Mouse (Mus musculus): ENCODE results near the gene C1ql4. TPM values are rescaled to one million over a fixed set of nuclear protein-coding genes. Genes with fewer than 3 reads are reported as not detected.

The C1ql4 gene
- polyA plus RNA-seq, 1 experiment from 2014 or later, result 18.7 TPM

DNA sequence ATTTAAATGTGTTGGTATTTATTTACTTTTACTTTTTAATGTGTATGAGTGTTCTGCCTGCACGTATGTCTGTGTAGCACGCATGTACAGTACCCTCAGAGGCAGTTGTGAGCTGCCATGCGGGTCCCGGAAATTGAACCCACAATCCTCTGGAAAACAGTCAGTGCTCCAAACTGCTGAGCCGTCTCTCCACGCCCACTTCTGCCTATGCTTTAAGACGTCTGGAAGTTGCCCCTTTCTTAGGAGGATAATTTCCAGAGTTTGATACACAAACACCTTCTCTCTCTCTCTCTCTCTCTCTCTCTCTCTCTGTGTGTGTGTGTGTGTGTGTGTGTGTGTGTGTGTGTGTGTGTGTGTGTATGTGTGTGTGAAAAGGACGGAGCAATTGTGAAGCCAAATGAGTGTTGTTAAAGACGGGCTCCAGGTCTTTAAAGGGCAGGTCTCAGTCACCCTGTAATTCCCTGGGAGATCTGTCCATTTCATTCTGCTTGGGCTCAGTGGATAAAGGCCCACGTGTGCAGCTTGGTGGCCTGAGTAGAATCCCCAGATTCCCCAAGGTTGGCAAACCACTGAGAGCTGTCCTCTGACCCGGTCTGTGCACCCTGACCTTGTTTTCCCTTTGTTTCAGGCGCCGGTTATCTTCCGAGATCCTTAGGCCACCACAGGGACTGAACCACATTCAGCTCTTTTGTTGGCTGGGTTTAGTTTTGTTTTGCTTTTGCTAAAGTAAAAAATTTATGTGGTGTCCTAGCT, 26.9 kb upstream of the C1ql4 start:
- no peaks in the 10 kb centered on the region for H3K4me1 ChIP-seq
- no peak overlapping the region for H3K4me2 ChIP-seq (replicated peaks)
- no peak overlapping the region for H3K4me3 ChIP-seq
- H3K27ac ChIP-seq, result no peak overlapping the region
- no peaks in the 10 kb centered on the region for H3K36me3 ChIP-seq
- H3K27me3 ChIP-seq, result no peaks in the 10 kb centered on the region
- H3K9ac ChIP-seq, result no peak overlapping the region
- 43% methylated on average over 14 of the region's 14 CpGs for WGBS
- no peak for ATAC-seq (ENCODE audit: low FRiP score)
- no peaks in the 10 kb centered on the region for H3K9me3 ChIP-seq (replicated peaks)

DNA sequence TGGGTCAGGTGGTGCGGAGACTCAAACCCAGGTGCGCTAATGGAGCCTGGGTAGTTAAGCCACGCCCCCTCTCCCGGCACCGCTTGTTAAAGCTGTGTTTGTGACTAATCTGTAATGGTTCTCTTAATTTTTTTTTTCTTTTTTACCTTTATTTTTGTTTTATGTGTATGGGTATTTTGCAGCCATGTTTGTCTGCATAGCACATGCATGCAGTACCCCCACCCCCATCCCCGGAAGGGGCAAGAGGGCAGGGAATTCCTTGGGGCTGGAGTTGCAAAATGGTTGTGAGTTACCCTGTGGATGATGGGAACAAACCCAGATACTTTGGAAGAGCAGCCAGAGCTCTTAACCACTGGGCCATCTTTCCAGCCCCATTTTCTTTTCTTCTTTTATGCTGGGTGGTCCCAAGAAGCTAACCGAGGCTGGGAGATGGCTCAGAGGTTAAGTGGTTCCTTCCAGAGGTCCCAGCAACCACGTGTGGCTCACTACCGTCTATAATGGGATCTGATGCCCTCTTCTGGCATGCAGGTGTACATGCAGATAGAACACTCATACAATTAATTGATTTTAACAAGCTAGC, 25.9 kb upstream of the C1ql4 start:
- H3K27me3 ChIP-seq, result no peaks in the 10 kb centered on the region
- 5% methylated on average over 9 of the region's 9 CpGs for WGBS
- no peaks in the 10 kb centered on the region for H3K36me3 ChIP-seq
- H3K4me1 ChIP-seq, result no peaks in the 10 kb centered on the region
- no peak overlapping the region for H3K27ac ChIP-seq
- H3K9ac ChIP-seq, result no peak overlapping the region
- H3K4me2 ChIP-seq (replicated peaks), result no peak overlapping the region
- H3K4me3 ChIP-seq, result no peak overlapping the region
- no peak for ATAC-seq (ENCODE audit: low FRiP score)
- no peaks in the 10 kb centered on the region for H3K9me3 ChIP-seq (replicated peaks)

DNA sequence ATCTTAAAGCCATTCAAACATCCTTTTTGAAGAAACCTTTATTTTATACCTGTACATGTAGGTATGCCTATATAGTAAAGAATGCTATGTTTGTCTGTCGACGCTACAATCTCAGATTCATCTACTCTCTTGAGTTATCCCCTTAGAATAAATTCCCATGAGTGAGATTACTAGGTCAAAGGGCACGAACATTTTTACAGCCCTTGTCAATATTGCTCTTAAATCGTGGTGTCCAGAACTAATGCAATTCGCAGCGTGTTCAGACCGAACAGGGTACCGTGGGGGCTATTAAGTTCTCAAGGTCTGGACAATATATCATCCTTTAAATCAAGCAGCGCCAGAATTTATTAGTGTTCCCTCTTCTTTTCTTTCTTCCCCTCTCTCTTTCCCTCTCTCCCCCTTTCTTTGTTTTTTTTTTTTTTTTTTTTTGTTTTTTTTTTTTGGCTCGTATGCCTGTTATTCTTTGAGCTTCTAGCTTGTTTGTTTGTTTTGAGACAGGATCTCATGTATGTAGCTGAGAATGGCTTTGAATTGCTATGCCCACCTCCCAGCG, 25.3 kb upstream of the C1ql4 start:
- Histone ChIP-seq H3K27me3 (no peaks in the 10 kb centered on the region), H3K4me2 (replicated peaks) (no peak overlapping the region), H3K27ac (no peak overlapping the region), H3K9ac (no peak overlapping the region), H3K36me3 (no peaks in the 10 kb centered on the region), H3K4me3 (no peak overlapping the region), H3K4me1 (no peaks in the 10 kb centered on the region), H3K9me3 (replicated peaks) (no peaks in the 10 kb centered on the region)
- WGBS, result 59% methylated on average over 11 of the region's 11 CpGs
- no peak for ATAC-seq (ENCODE audit: low FRiP score)

DNA sequence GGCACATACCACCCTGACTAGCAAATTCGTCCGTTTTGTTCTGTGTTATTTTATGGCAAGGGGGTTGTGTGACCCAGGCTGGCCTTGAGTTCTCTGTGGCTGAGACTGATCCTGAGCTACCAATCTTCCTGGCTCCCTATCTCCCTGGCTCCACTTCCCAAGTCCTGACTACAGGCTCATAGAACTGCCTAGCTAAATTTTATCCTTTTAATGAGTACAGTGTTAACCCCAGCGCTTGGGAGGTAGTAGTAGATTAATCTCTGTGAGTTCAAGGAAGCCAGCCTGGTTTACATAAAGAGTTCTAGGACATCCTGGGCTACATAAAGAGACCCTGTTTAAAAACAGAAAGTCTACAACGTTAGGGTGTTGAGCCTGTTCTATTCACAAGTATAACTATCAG, 24.2 kb upstream of the C1ql4 start:
- no peak for ATAC-seq (ENCODE audit: low FRiP score)
- H3K4me1 ChIP-seq, result no peaks in the 10 kb centered on the region
- H3K9me3 ChIP-seq (replicated peaks), result no peaks in the 10 kb centered on the region
- no peaks in the 10 kb centered on the region for H3K27me3 ChIP-seq
- 75% methylated on average over 4 of the region's 4 CpGs for WGBS
- H3K27ac ChIP-seq, result no peak overlapping the region
- no peak overlapping the region for H3K4me3 ChIP-seq
- H3K4me2 ChIP-seq (replicated peaks), result no peak overlapping the region
- no peaks in the 10 kb centered on the region for H3K36me3 ChIP-seq
- H3K9ac ChIP-seq, result no peak overlapping the region

DNA sequence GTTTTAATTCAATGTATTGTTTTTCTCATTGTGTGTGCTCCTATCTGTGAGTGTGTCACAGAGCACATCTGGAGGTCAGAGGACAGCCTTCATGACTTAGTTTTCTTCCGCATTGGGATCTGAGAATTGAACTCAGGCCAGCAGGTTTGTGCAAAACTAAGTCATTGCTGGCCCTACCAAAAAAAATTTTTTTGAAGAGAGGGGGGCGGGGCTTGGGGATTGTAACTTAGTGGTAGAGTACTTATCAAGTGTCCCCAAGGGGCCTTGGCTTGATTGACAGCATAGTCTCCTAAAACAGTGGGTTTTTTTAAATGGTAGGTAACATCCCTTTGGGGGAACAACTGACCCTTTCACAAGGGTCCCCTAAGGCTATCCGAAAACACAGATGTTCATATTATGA, 23.5 kb upstream of the C1ql4 start:
- no peaks in the 10 kb centered on the region for H3K9me3 ChIP-seq (replicated peaks)
- no peaks in the 10 kb centered on the region for H3K36me3 ChIP-seq
- H3K27ac ChIP-seq, result no peak overlapping the region
- no peak for ATAC-seq (ENCODE audit: low FRiP score)
- no peaks in the 10 kb centered on the region for H3K27me3 ChIP-seq
- no peak overlapping the region for H3K9ac ChIP-seq
- no peaks in the 10 kb centered on the region for H3K4me1 ChIP-seq
- no peak overlapping the region for H3K4me3 ChIP-seq
- H3K4me2 ChIP-seq (replicated peaks), result no peak overlapping the region
- WGBS, result 85% methylated on average over 3 of the region's 3 CpGs

DNA sequence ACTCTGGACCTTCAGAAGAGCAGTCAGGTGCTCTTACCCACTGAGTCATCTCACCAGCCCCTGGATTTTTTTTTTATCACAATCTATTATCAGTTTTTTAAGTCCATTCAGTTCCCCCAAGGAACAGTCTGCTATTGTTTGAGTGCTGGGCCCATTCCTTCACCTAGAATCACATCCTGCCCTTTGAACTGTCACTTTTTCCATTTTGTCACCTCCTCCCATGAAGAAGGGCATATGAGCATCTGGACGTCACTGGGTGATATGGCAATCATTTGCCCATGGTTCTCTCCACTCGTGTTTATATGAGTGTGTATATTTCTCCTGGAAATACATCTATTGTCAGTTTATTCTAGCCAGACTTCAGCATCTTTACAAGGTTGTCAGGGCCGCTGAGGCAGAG, 20.2 kb upstream of the C1ql4 start:
- Histone ChIP-seq H3K9ac (no peak overlapping the region), H3K4me1 (no peaks in the 10 kb centered on the region), H3K27ac (no peak overlapping the region), H3K36me3 (no peaks in the 10 kb centered on the region), H3K9me3 (replicated peaks) (no peaks in the 10 kb centered on the region), H3K4me3 (no peak overlapping the region), H3K4me2 (replicated peaks) (no peak overlapping the region), H3K27me3 (no peaks in the 10 kb centered on the region)
- no peak for ATAC-seq (ENCODE audit: low FRiP score)
- WGBS, result 85% methylated on average over 3 of the region's 3 CpGs

DNA sequence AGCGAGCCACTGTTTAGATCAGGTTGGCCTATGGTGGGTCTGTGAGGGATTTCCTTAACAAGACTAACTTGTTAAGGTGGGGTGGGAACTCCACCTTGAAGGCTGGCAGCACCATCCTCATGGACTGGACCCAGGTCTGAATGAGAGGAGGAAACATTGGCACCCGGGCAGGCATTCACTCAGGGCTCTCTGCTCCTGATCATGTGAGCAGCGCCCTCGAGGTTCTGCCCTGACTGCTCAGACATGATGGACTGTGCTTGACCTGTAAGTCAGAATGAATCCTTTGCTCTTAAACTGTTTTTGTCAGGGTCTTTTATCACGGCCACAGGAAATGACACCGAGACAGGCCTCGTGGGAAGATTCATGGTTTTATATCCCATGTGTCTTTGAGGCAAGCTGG, 17.6 kb upstream of the C1ql4 start:
- Histone ChIP-seq H3K27me3 (peaks cover 2% of the 10 kb centered on the region; the same call in 1 of the 2 replicates), H3K9ac (no peak overlapping the region), H3K9me3 (replicated peaks) (no peaks in the 10 kb centered on the region), H3K4me2 (replicated peaks) (no peak overlapping the region), H3K4me1 (no peaks in the 10 kb centered on the region), H3K27ac (no peak overlapping the region), H3K36me3 (no peaks in the 10 kb centered on the region), H3K4me3 (no peak overlapping the region)
- ATAC-seq (ENCODE audit: low FRiP score), result no peak
- WGBS, result 72% methylated on average over 7 of the region's 7 CpGs

DNA sequence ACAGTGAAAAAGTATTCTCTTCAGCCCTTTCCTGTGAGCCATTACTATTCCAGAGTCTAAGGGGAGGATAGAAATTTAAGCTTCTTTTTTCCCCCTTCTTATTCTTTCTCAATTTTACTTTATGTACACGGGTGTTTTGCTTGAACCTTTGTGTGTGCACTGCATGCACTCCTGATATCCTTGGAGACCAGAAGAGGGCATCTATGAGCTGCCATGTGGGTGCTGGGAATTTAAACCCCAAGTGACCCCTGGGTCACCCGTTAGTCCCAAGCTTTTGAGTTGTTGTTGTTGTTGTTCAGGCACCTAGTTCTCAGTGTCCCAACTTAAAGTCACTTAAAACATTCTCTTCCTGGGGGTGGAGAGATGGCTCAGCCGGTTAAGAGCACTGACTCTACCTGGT, 12.4 kb upstream of the C1ql4 start:
- Histone ChIP-seq H3K4me3 (no peak overlapping the region), H3K27me3 (peaks cover 53% of the 10 kb centered on the region), H3K4me2 (replicated peaks) (no peak overlapping the region), H3K9ac (no peak overlapping the region), H3K9me3 (replicated peaks) (no peaks in the 10 kb centered on the region), H3K36me3 (no peaks in the 10 kb centered on the region), H3K4me1 (peaks cover 40% of the 10 kb centered on the region), H3K27ac (no peak overlapping the region)
- no peak for ATAC-seq (ENCODE audit: low FRiP score)
- 47% methylated on average over 3 of the region's 3 CpGs for WGBS

DNA sequence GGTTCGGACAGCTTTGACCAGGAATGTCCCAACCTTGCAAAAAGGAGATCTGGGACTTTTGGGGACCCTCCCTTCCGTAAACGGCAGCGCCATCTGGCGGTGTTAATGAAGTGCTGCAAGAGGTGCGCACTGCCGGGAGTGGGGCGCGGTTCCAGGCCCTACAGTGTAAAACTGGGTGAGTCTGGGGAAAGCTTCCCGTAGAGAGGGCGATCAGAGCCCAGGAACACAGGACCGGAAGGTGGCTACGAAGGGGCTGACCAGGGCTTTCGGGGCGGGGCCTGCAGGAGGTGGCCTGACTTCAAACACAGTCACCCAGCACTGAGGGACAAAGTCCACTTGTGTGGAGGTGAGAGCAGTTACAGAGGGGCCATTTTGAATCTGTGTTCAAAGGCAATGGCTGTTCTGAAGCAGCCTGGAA, 11.5 kb upstream of the C1ql4 start:
- Histone ChIP-seq H3K4me1 (peaks cover 47% of the 10 kb centered on the region), H3K4me3 (peak overlapping the region; percentile 39), H3K4me2 (replicated peaks) (peak overlapping the region; percentile 77), H3K9me3 (replicated peaks) (no peaks in the 10 kb centered on the region), H3K36me3 (no peaks in the 10 kb centered on the region), H3K27me3 (peaks cover 59% of the 10 kb centered on the region), H3K9ac (no peak overlapping the region), H3K27ac (no peak overlapping the region)
- WGBS, result 2% methylated on average over 15 of the region's 15 CpGs
- ATAC-seq (ENCODE audit: low FRiP score), result no peak

DNA sequence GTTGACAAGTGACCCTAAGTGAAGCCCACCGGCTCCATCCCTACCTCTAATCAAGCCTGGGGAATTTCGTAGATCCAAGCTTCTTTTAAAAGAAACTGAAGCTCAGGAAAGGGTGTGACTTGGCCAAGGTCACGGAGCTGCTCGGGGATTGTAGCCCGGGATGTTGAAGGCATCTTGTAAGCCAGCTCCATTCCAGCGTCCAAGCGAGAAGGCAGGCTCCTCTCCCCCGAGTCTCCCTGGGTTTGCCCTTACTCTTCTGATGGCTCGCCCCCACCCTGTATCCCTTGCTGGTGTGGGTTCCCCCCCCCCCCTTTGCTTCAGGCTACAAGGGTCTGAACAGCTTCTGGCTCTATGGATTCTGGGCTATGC, 10.9 kb upstream of the C1ql4 start:
- Histone ChIP-seq H3K4me3 (peak overlapping the region; percentile 39), H3K9me3 (replicated peaks) (no peaks in the 10 kb centered on the region), H3K27ac (peak overlapping the region; percentile 66), H3K9ac (peak overlapping the region; percentile 56; the same call in 1 of the 2 replicates), H3K4me1 (peaks cover 52% of the 10 kb centered on the region), H3K4me2 (replicated peaks) (peak overlapping the region; percentile 77), H3K36me3 (no peaks in the 10 kb centered on the region), H3K27me3 (peaks cover 59% of the 10 kb centered on the region)
- ATAC-seq (ENCODE audit: low FRiP score), result no peak
- 1% methylated on average over 9 of the region's 9 CpGs for WGBS

DNA sequence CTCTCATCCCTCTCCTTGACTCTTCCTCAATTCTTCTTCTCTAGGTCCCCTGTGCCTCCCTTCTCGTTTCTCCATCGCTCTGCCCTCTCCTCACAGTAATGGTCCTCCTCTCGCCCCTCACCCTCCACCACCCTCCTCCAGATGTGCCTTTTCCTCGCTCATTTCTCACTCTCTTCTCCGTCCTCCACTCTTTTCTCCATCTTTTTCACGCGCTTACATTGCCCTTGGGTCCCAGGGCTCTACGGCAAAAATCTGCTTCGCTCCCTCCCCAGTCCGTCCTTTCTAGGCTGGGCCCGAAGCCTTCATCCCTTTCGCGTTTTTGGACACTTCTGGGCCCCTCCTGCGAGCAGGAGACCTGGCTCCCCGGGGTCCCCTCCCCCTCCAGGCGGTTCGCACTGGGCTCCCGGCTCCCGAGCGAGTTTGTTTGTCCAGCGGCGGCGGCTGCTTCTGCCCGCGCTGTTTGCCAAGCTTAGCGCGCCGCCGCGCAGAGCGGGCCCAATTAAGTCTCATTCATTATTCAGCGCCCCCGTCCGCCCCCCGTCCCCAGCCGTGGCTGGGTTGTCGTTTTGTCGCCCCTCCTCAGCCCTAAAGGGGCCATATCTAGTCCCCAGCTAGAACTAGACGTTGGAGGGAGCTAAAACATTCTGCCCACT, 10.3 kb upstream of the C1ql4 start:
- H3K9me3 ChIP-seq (replicated peaks), result no peaks in the 10 kb centered on the region
- H3K9ac ChIP-seq, result peak overlapping the region; percentile 56; the same call in 1 of the 2 replicates
- H3K4me3 ChIP-seq, result peak overlapping the region; percentile 39
- peaks cover 62% of the 10 kb centered on the region for H3K27me3 ChIP-seq
- peak overlapping the region; percentile 77 for H3K4me2 ChIP-seq (replicated peaks)
- H3K27ac ChIP-seq, result peak overlapping the region; percentile 66
- H3K4me1 ChIP-seq, result peaks cover 57% of the 10 kb centered on the region
- under 1% methylated on average over 38 of the region's 39 CpGs for WGBS
- no peaks in the 10 kb centered on the region for H3K36me3 ChIP-seq
- no peak for ATAC-seq (ENCODE audit: low FRiP score)

DNA sequence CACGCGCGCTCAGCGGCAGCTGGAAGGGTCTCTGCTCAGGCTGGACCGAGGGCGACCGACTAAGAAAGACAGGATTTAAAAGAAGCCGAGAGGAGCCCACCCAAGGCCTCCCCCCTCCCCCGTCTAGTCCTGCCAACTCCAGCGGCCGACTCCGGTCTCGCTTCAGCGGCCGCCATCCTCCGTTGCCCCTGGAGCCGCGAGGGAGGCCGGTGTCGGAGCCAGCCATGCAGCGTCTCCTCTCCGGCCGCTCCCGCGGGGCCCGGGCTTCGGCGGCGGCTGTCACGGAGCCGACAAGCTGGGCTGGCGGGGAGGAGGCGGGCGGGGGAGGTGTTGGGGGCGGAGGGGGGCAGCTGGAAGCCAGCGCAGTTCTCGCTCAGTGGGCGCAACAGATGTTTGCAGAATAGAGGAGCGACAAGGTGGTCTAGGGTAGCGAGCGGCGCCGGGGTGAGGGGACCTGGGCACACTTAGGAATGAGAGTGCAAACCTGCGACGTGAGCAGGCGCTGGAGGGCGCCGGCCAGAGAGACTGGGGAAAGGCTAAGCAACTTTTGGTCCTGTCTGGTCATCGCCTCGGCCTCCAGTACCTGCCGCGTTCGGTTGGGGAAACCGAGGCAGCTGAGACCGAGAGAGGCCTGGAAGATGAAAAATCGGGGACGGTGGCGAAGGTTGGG, 9.3 kb upstream of the C1ql4 start:
- Histone ChIP-seq H3K9ac (peak overlapping the region; percentile 56), H3K36me3 (no peaks in the 10 kb centered on the region), H3K9me3 (replicated peaks) (no peaks in the 10 kb centered on the region), H3K4me1 (peaks cover 63% of the 10 kb centered on the region), H3K4me3 (peak overlapping the region; percentile 39), H3K4me2 (replicated peaks) (peak overlapping the region; percentile 77), H3K27me3 (peaks cover 72% of the 10 kb centered on the region), H3K27ac (peak overlapping the region; percentile 71)
- peak; percentile 15; the same call in 1 of the 2 replicates for ATAC-seq (ENCODE audit: low FRiP score)
- WGBS, result under 1% methylated on average over 55 of the region's 58 CpGs

Data from hindbrain, embryonic 12.5 days (tissue).